Mouse (Mus musculus) MEL (cell line): ENCODE data around the gene Acss1. TPM values are rescaled to one million over a fixed set of nuclear protein-coding genes. Genes with fewer than 3 reads are reported as not detected.

Source experiments
- DNase-seq: peaks from one replicate; pipeline ENCODE4 v3.0.0; 2011; ENCODE audit warnings: low read depth, low spot score
- H3K27ac ChIP-seq: 2 replicates; pipeline ENCODE4 v1.5.1; 2012; ENCODE audit warnings: low read depth, mild to moderate bottlenecking, control low read depth, low read length, moderate library complexity; ENCODE audit not compliant: control insufficient read depth
- H3K27me3 ChIP-seq, 2 experiments: fragments of 150-350 bp in 1 of 2; sonication (generic) in 1 of 2; 2 replicates each; pipeline ENCODE4 v1.6.1; 2012; ENCODE audit warnings: low read length in 2 of 2, mild to moderate bottlenecking in 2 of 2, improper control_type of control experiment in 1 of 2, moderate library complexity in 1 of 2; ENCODE audit not compliant: insufficient read depth in 2 of 2, control insufficient read depth in 1 of 2
- H3K36me3 ChIP-seq, 2 experiments: 2 replicates each; pipeline ENCODE4 v1.6.1; 2012 to 2014; ENCODE audit warnings: low read length in 2 of 2, improper control_type of control experiment in 1 of 2, inconsistent platforms in 1 of 2, mild to moderate bottlenecking in 1 of 2; ENCODE audit not compliant: insufficient read depth in 2 of 2, control insufficient read depth in 1 of 2
- H3K4me1 ChIP-seq, 2 experiments: fragments of 150-350 bp in 1 of 2; sonication (generic) in 1 of 2; 2 replicates each; pipeline ENCODE4 v1.6.1; 2012; ENCODE audit warnings: low read length in 2 of 2, improper control_type of control experiment in 1 of 2, mild to moderate bottlenecking in 1 of 2; ENCODE audit not compliant: insufficient read depth in 2 of 2, control insufficient read depth in 1 of 2
- H3K4me3 ChIP-seq, 2 experiments: fragments of 150-350 bp in 1 of 2; sonication (generic) in 1 of 2; 2 replicates each; pipeline ENCODE4 v1.5.1; 2012; ENCODE audit warnings: low read depth in 2 of 2, low read length in 2 of 2, mild to moderate bottlenecking in 2 of 2, moderate library complexity in 2 of 2, control low read depth in 1 of 2, improper control_type of control experiment in 1 of 2; ENCODE audit not compliant: control insufficient read depth in 1 of 2, insufficient read depth in 1 of 2
- H3K79me2 ChIP-seq: 2 replicates; pipeline ENCODE4 v1.6.1; 2012; ENCODE audit warnings: mild to moderate bottlenecking, low read length, moderate library complexity; ENCODE audit not compliant: control insufficient read depth, poor library complexity, insufficient read depth
- H3K9ac ChIP-seq: 2 replicates; pipeline ENCODE4 v1.6.1; 2012; ENCODE audit warnings: low read depth, mild to moderate bottlenecking, control low read depth, low read length, moderate library complexity; ENCODE audit not compliant: control insufficient read depth, poor library complexity, severe bottlenecking
- H3K9me3 ChIP-seq: fragments of 150-350 bp; sonication (generic); replicated peaks from 2 replicates; pipeline ENCODE4 v1.6.1; 2012; ENCODE audit warnings: mild to moderate bottlenecking, low read length, improper control_type of control experiment, moderate library complexity; ENCODE audit not compliant: insufficient read depth
- BHLHE40 ChIP-seq: IDR thresholded peaks from 2 replicates; pipeline ENCODE4 v1.6.1; 2012; ENCODE audit warnings: low read depth, mild to moderate bottlenecking, inconsistent platforms, low read length, improper control_type of control experiment, borderline replicate concordance
- CHD1 ChIP-seq: IDR thresholded peaks from 2 replicates; pipeline ENCODE4 v1.6.1; 2012; ENCODE audit warnings: low read depth, mild to moderate bottlenecking, inconsistent platforms, low read length, improper control_type of control experiment
- CHD2 ChIP-seq: IDR thresholded peaks from 2 replicates; pipeline ENCODE4 v1.6.1; 2011; ENCODE audit warnings: low read length, improper control_type of control experiment
- CTCF ChIP-seq, 3 experiments: IDR thresholded peaks in 2 of 3; conservative IDR thresholded peaks in 1 of 3; 2 replicates each; pipeline ENCODE4 v1.5.1; 2011 to 2012; ENCODE audit warnings: low read length in 3 of 3, low read depth in 2 of 3, mild to moderate bottlenecking in 2 of 3, improper control_type of control experiment in 1 of 3, inconsistent platforms in 1 of 3, mixed read lengths in 1 of 3, moderate library complexity in 1 of 3; ENCODE audit not compliant: control insufficient read depth in 1 of 3, insufficient read depth in 1 of 3, poor library complexity in 1 of 3, severe bottlenecking in 1 of 3
- E2F4 ChIP-seq: IDR thresholded peaks from 2 replicates; pipeline ENCODE4 v1.6.1; 2011; ENCODE audit warnings: low read depth, low read length, improper control_type of control experiment, borderline replicate concordance
- ETS1 ChIP-seq: IDR thresholded peaks from 2 replicates; pipeline ENCODE4 v1.6.1; 2012; ENCODE audit warnings: low read depth, mild to moderate bottlenecking, inconsistent platforms, low read length, improper control_type of control experiment, moderate library complexity
- GATA1 ChIP-seq: IDR thresholded peaks from 2 replicates; pipeline ENCODE4 v1.6.1; 2011; ENCODE audit warnings: low read depth, low read length, improper control_type of control experiment
- JUND ChIP-seq: IDR thresholded peaks from 2 replicates; pipeline ENCODE4 v1.6.1; 2011; ENCODE audit warnings: low read depth, mild to moderate bottlenecking, improper control_type of control experiment, low read length
- KAT2A ChIP-seq: conservative IDR thresholded peaks from 2 replicates; pipeline ENCODE4 v1.6.1; 2012; ENCODE audit warnings: low read depth, low read length, improper control_type of control experiment, inconsistent platforms
- MAFK ChIP-seq: IDR thresholded peaks from 2 replicates; pipeline ENCODE4 v1.6.1; 2011; ENCODE audit warnings: low read depth, mild to moderate bottlenecking, low read length, improper control_type of control experiment, borderline replicate concordance
- MAZ ChIP-seq: IDR thresholded peaks from 2 replicates; pipeline ENCODE4 v1.6.1; 2012; ENCODE audit warnings: low read depth, mild to moderate bottlenecking, inconsistent platforms, low read length, improper control_type of control experiment
- NELFE ChIP-seq: IDR thresholded peaks from 2 replicates; pipeline ENCODE4 v1.6.1; 2011; ENCODE audit warnings: low read depth, low read length, improper control_type of control experiment
- POLR2A ChIP-seq, 2 experiments: IDR thresholded peaks; 2 replicates each; pipeline ENCODE4 v1.6.1; 2011 to 2012; ENCODE audit warnings: low read length in 2 of 2, mild to moderate bottlenecking in 2 of 2, control low read depth in 1 of 2, improper control_type of control experiment in 1 of 2, low read depth in 1 of 2, moderate library complexity in 1 of 2; ENCODE audit not compliant: control insufficient read depth in 1 of 2, insufficient read depth in 1 of 2, poor library complexity in 1 of 2
- POLR2AphosphoS2 ChIP-seq: IDR thresholded peaks from 2 replicates; pipeline ENCODE4 v1.6.1; 2011; ENCODE audit warnings: low read length, improper control_type of control experiment
- POLR2AphosphoS5 ChIP-seq: IDR thresholded peaks from 2 replicates; pipeline ENCODE4 v1.6.1; 2012; ENCODE audit warnings: low read depth, borderline replicate concordance, mild to moderate bottlenecking, inconsistent platforms, low read length, moderate library complexity, mixed read lengths
- SMC3 ChIP-seq: IDR thresholded peaks from 2 replicates; pipeline ENCODE4 v1.6.1; 2011; ENCODE audit warnings: low read depth, low read length, improper control_type of control experiment
- TAL1 ChIP-seq: IDR thresholded peaks from 2 replicates; pipeline ENCODE4 v1.6.1; 2012; ENCODE audit warnings: mild to moderate bottlenecking, inconsistent platforms, low read length, moderate library complexity, mixed read lengths
- TBP ChIP-seq: IDR thresholded peaks from 2 replicates; pipeline ENCODE4 v1.8.0; 2011; ENCODE audit warnings: low read depth, low read length, improper control_type of control experiment
- TCF12 ChIP-seq: IDR thresholded peaks from 2 replicates; pipeline ENCODE4 v1.6.1; 2014; ENCODE audit warnings: low read depth, mild to moderate bottlenecking, inconsistent platforms, low read length, improper control_type of control experiment, moderate library complexity
- UBTF ChIP-seq: IDR thresholded peaks from 2 replicates; pipeline ENCODE4 v1.6.1; 2012; ENCODE audit warnings: low read depth, mild to moderate bottlenecking, inconsistent platforms, low read length, improper control_type of control experiment, moderate library complexity, borderline replicate concordance; ENCODE audit not compliant: insufficient read depth
- ZC3H11A ChIP-seq: IDR thresholded peaks from 2 replicates; pipeline ENCODE4 v1.6.1; 2012; ENCODE audit warnings: low read depth, mild to moderate bottlenecking, inconsistent platforms, low read length, improper control_type of control experiment
- ZKSCAN1 ChIP-seq: IDR thresholded peaks from 2 replicates; pipeline ENCODE4 v1.6.1; 2012; ENCODE audit warnings: low read depth, mild to moderate bottlenecking, inconsistent platforms, low read length, improper control_type of control experiment, moderate library complexity
- polyA plus RNA-seq, 2 experiments: library from polyadenylated mRNA; stranded (reverse) in 1 of 2; unstranded in 1 of 2; fragments of >175 nt in 1 of 2; fragments of >200 nt in 1 of 2; gene quantifications; 2 replicates each; pipeline versions ENCODE4 v1.2.1 to v1.2.4; 2012; ENCODE audit warnings: low replicate concordance in 2 of 2, low read depth in 1 of 2; ENCODE audit not compliant: insufficient read length in 2 of 2, insufficient read depth in 1 of 2, missing spikeins in 1 of 2
- total RNA-seq: library from RNA; depleted of rRNA; stranded (reverse); fragments of 300-350 nt; gene quantifications from 2 replicates; pipeline ENCODE4 v1.2.3, GENCODE M21; 2012

Acss1 gene
- total and polyA plus RNA-seq, 3 experiments, result 10.2 to 22.6 TPM; not detected in 1

DNA sequence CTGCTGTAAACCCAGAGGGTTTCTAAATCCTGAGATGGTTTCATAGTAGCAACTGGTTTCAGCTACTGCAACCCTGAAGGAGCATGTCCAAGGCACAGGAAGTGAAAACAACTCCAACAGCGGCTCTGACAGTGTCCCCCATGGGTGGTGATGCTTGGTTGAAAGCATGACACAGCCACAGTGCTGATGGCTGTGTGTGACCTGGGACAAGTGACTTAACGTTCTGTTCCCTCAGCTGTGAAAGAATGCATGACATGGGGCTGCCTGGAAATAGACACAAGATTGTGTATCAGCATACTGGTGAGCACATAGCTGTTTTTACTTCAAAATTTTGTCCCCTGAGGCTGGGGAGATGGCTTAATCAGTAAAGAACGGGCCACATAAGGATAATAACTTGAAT, 46.6 kb downstream of the Acss1 start:
- no peaks in the 10 kb centered on the region for H3K27me3 ChIP-seq
- no peak overlapping the region for H3K9ac ChIP-seq
- TF ChIP-seq POLR2AphosphoS5 (no peak), TAL1 (no peak), KAT2A (no peak), JUND (no peak), UBTF (no peak), ETS1 (no peak), TBP (no peak), BHLHE40 (no peak), NELFE (no peak), POLR2A (IDR thresholded peaks at IDR 0.05; ENCODE audit: control insufficient read depth in 1 of 2, insufficient read depth in 1 of 2, low read depth in 1 of 2, low read length in 2 of 2, poor library complexity in 1 of 2) (no peak), TCF12 (no peak), E2F4 (no peak), MAFK (no peak), ZKSCAN1 (no peak)

DNA sequence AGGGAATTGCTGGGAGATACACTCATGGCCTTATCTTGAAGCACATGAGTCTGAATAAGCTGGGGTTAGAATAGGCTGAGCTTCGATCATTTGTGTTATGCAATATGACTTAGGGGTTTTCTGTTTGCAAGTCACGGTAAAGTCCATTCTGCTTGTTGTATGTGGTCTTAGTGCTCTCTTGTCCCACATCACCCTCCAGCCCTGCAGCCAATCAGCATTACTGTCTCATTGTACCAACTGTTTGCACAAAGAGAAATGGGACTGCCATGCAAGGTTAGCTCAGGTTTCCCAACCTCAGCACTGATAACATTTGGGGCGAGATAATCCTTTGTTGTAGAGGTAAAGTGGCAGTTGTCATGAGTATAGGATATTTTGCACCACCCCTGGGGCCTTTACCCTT, 58.2 kb downstream of the Acss1 start:
- Histone ChIP-seq H3K36me3 (peaks cover 0 to 4% of the 10 kb centered on the region in 2 experiments; a peak in 2 of 4 replicates), H3K4me3 (no peak overlapping the region), H3K9me3 (no peaks in the 10 kb centered on the region), H3K9ac (no peak overlapping the region), H3K4me1 (peaks cover 0 to 10% of the 10 kb centered on the region in 2 experiments; a peak in 3 of 4 replicates), H3K27ac (no peak overlapping the region), H3K27me3 (no peaks in the 10 kb centered on the region), H3K79me2 (peaks cover 9% of the 10 kb centered on the region)
- TF ChIP-seq BHLHE40 (no peak), POLR2AphosphoS2 (no peak), ZC3H11A (no peak), NELFE (no peak), CTCF (IDR thresholded peaks at IDR 0.05 in 2 of 3, conservative IDR thresholded peaks at IDR 0.05 in 1 of 3; ENCODE audit: control insufficient read depth in 1 of 3, insufficient read depth in 1 of 3, low read depth in 2 of 3, low read length in 3 of 3, poor library complexity in 1 of 3, severe bottlenecking in 1 of 3) (no peak), CHD2 (no peak), TBP (no peak), MAFK (no peak), SMC3 (no peak), TAL1 (no peak), GATA1 (no peak), POLR2AphosphoS5 (no peak), CHD1 (no peak), E2F4 (no peak), MAZ (no peak)
- DNase-seq, result peak; percentile 18

More for the DNA sequence above, 46.6 kb downstream of the Acss1 start:
- no peak overlapping the region for H3K27ac ChIP-seq
- H3K79me2 ChIP-seq, result no peaks in the 10 kb centered on the region
- H3K36me3 ChIP-seq, result no peaks in the 10 kb centered on the region
- H3K4me1 ChIP-seq, result no peaks in the 10 kb centered on the region
- no peak overlapping the region for H3K4me3 ChIP-seq
- H3K9me3 ChIP-seq, result no peaks in the 10 kb centered on the region
- no peak for DNase-seq
